Mouse (Mus musculus): ENCODE data around the gene Cask. TPM values are rescaled to one million over a fixed set of nuclear protein-coding genes. Genes with fewer than 3 reads are reported as not detected.

Gene Cask
- polyA plus RNA-seq, 2 experiments: 20.9 to 25.4 TPM

GRCm38 (mm10) chrX:13655906-13656305, 195.3 kb downstream of the Cask start:
- Histone ChIP-seq H3K9ac (ENCODE audit: low read depth, low read length, severe bottlenecking) (no peak overlapping the region), H3K36me3 (ENCODE audit: control insufficient read depth, insufficient read depth, low read length) (no peaks in the 10 kb centered on the region), H3K4me1 (ENCODE audit: control insufficient read depth, insufficient read depth, low read length) (no peaks in the 10 kb centered on the region), H3K27me3 (ENCODE audit: control insufficient read depth, insufficient read depth, low read length) (no peaks in the 10 kb centered on the region), H3K27ac (replicated peaks; ENCODE audit: low read depth, low read length) (no peak overlapping the region), H3K4me3 (replicated peaks; ENCODE audit: low read length) (no peak overlapping the region), H3K4me2 (replicated peaks; ENCODE audit: low read depth, low read length, severe bottlenecking) (no peak overlapping the region), H3K9me3 (ENCODE audit: control insufficient read depth, low read length) (no peaks in the 10 kb centered on the region)
- TF ChIP-seq POLR2A (IDR thresholded peaks at IDR 0.05; ENCODE audit: borderline replicate concordance, extremely low read depth, insufficient read depth, insufficient read length): no peak
- ATAC-seq (ENCODE audit: low FRiP score, low read depth) (no peak), DNase-seq (ENCODE audit: low spot score) (no peak)
- WGBS: 74% methylated on average over 6 of the region's 6 CpGs

GRCm38 (mm10) chrX:13655005-13655421, 196.2 kb downstream of the Cask start:
- Histone ChIP-seq H3K4me1 (ENCODE audit: control insufficient read depth, insufficient read depth, low read length) (no peaks in the 10 kb centered on the region), H3K4me3 (replicated peaks; ENCODE audit: low read length) (no peak overlapping the region), H3K9ac (ENCODE audit: low read depth, low read length, severe bottlenecking) (no peak overlapping the region), H3K36me3 (ENCODE audit: control insufficient read depth, insufficient read depth, low read length) (no peaks in the 10 kb centered on the region), H3K27ac (replicated peaks; ENCODE audit: low read depth, low read length) (no peak overlapping the region), H3K4me2 (replicated peaks; ENCODE audit: low read depth, low read length, severe bottlenecking) (no peak overlapping the region), H3K9me3 (ENCODE audit: control insufficient read depth, low read length) (no peaks in the 10 kb centered on the region), H3K27me3 (ENCODE audit: control insufficient read depth, insufficient read depth, low read length) (no peaks in the 10 kb centered on the region)
- 84% methylated on average over 3 of the region's 3 CpGs for WGBS
- ATAC-seq (ENCODE audit: low FRiP score, low read depth) (no peak), DNase-seq (ENCODE audit: low spot score) (no peak)
- TF ChIP-seq POLR2A (IDR thresholded peaks at IDR 0.05; ENCODE audit: borderline replicate concordance, extremely low read depth, insufficient read depth, insufficient read length): no peak

- Histone ChIP-seq H3K4me2 (replicated peaks; ENCODE audit: low read depth, low read length, severe bottlenecking) (no peak overlapping the region), H3K9me3 (ENCODE audit: control insufficient read depth, low read length) (no peaks in the 10 kb centered on the region), H3K4me3 (replicated peaks; ENCODE audit: low read length) (no peak overlapping the region), H3K4me1 (ENCODE audit: control insufficient read depth, insufficient read depth, low read length) (no peaks in the 10 kb centered on the region), H3K36me3 (ENCODE audit: control insufficient read depth, insufficient read depth, low read length) (no peaks in the 10 kb centered on the region), H3K27me3 (ENCODE audit: control insufficient read depth, insufficient read depth, low read length) (no peaks in the 10 kb centered on the region), H3K9ac (ENCODE audit: low read depth, low read length, severe bottlenecking) (no peak overlapping the region), H3K27ac (replicated peaks; ENCODE audit: low read depth, low read length) (no peak overlapping the region)
- DNase-seq (ENCODE audit: low spot score) (no peak), ATAC-seq (ENCODE audit: low FRiP score, low read depth) (no peak)
- WGBS: 90% methylated on average over 1 of the region's 1 CpGs
- TF ChIP-seq POLR2A (IDR thresholded peaks at IDR 0.05; ENCODE audit: borderline replicate concordance, extremely low read depth, insufficient read depth, insufficient read length): no peak
Measured at GRCm38 (mm10) chrX:13652291-13652690, 198.9 kb downstream of the Cask start.

- no peaks in the 10 kb centered on the region for H3K27me3 ChIP-seq (ENCODE audit: control insufficient read depth, insufficient read depth, low read length)
- H3K4me2 ChIP-seq (replicated peaks; ENCODE audit: low read depth, low read length, severe bottlenecking): no peak overlapping the region
- no peaks in the 10 kb centered on the region for H3K4me1 ChIP-seq (ENCODE audit: control insufficient read depth, insufficient read depth, low read length)
- WGBS: 75% methylated on average over 2 of the region's 2 CpGs
- no peak for DNase-seq (ENCODE audit: low spot score)
- TF ChIP-seq POLR2A (IDR thresholded peaks at IDR 0.05; ENCODE audit: borderline replicate concordance, extremely low read depth, insufficient read depth, insufficient read length): no peak
- H3K27ac ChIP-seq (replicated peaks; ENCODE audit: low read depth, low read length): no peak overlapping the region
- H3K36me3 ChIP-seq (ENCODE audit: control insufficient read depth, insufficient read depth, low read length): no peaks in the 10 kb centered on the region
- H3K9me3 ChIP-seq (ENCODE audit: control insufficient read depth, low read length): no peaks in the 10 kb centered on the region
- ATAC-seq (ENCODE audit: low FRiP score, low read depth): no peak
- no peak overlapping the region for H3K9ac ChIP-seq (ENCODE audit: low read depth, low read length, severe bottlenecking)
- no peak overlapping the region for H3K4me3 ChIP-seq (replicated peaks; ENCODE audit: low read length)
Measured at GRCm38 (mm10) chrX:13651889-13652288, 199.3 kb downstream of the Cask start.

- H3K36me3 ChIP-seq (ENCODE audit: control insufficient read depth, insufficient read depth, low read length): no peaks in the 10 kb centered on the region
- no peak overlapping the region for H3K4me2 ChIP-seq (replicated peaks; ENCODE audit: low read depth, low read length, severe bottlenecking)
- ATAC-seq (ENCODE audit: low FRiP score, low read depth) (no peak), DNase-seq (ENCODE audit: low spot score) (no peak)
- no peak overlapping the region for H3K27ac ChIP-seq (replicated peaks; ENCODE audit: low read depth, low read length)
- WGBS: 61% methylated on average over 2 of the region's 2 CpGs
- no peaks in the 10 kb centered on the region for H3K4me1 ChIP-seq (ENCODE audit: control insufficient read depth, insufficient read depth, low read length)
- no peaks in the 10 kb centered on the region for H3K27me3 ChIP-seq (ENCODE audit: control insufficient read depth, insufficient read depth, low read length)
- no peak for TF ChIP-seq POLR2A (IDR thresholded peaks at IDR 0.05; ENCODE audit: borderline replicate concordance, extremely low read depth, insufficient read depth, insufficient read length)
- H3K9me3 ChIP-seq (ENCODE audit: control insufficient read depth, low read length): no peaks in the 10 kb centered on the region
- no peak overlapping the region for H3K4me3 ChIP-seq (replicated peaks; ENCODE audit: low read length)
- H3K9ac ChIP-seq (ENCODE audit: low read depth, low read length, severe bottlenecking): no peak overlapping the region
Measured at GRCm38 (mm10) chrX:13638894-13639293, 212.3 kb downstream of the Cask start.

- no peaks in the 10 kb centered on the region for H3K4me1 ChIP-seq (ENCODE audit: control insufficient read depth, insufficient read depth, low read length)
- H3K27me3 ChIP-seq (ENCODE audit: control insufficient read depth, insufficient read depth, low read length): no peaks in the 10 kb centered on the region
- ATAC-seq (ENCODE audit: low FRiP score, low read depth) (no peak), DNase-seq (ENCODE audit: low spot score) (no peak)
- no peak overlapping the region for H3K4me2 ChIP-seq (replicated peaks; ENCODE audit: low read depth, low read length, severe bottlenecking)
- no peaks in the 10 kb centered on the region for H3K36me3 ChIP-seq (ENCODE audit: control insufficient read depth, insufficient read depth, low read length)
- no peaks in the 10 kb centered on the region for H3K9me3 ChIP-seq (ENCODE audit: control insufficient read depth, low read length)
- no peak for TF ChIP-seq POLR2A (IDR thresholded peaks at IDR 0.05; ENCODE audit: borderline replicate concordance, extremely low read depth, insufficient read depth, insufficient read length)
- no peak overlapping the region for H3K27ac ChIP-seq (replicated peaks; ENCODE audit: low read depth, low read length)
- H3K4me3 ChIP-seq (replicated peaks; ENCODE audit: low read length): no peak overlapping the region
- H3K9ac ChIP-seq (ENCODE audit: low read depth, low read length, severe bottlenecking): no peak overlapping the region
- WGBS: 84% methylated on average over 1 of the region's 1 CpGs
Measured at GRCm38 (mm10) chrX:13636398-13636797, 214.8 kb downstream of the Cask start.

Data from limb, embryonic 14.5 days (tissue).